Mouse (Mus musculus): ENCODE data around the gene Zfp628. TPM values are rescaled to one million over a fixed set of nuclear protein-coding genes. Genes with fewer than 3 reads are reported as not detected.

Gene Zfp628
- polyA plus RNA-seq, 1 experiment = 9.7 TPM

DNA sequence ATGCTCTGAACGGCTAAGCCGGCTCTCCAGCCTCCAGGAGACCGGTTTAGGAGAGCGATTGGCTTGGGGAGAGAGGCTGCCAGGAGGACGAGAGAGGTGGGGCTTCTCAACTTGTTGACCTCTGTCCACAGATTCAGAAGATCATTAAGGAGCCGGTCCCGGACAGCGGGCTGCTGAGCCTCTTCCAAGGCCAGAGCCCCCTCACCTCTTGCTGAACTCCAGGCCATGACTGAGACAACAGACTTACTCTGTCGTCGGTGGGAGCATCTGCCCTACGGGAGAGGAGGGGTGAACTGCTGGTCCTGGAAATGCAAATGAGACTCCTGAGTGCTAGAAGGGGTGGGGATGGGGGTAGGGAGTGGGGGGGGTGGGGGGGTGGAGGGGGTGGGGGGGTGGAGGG lies 19.8 kb upstream of the Zfp628 start:
- TF ChIP-seq POLR2A (IDR thresholded peaks at IDR 0.05; ENCODE audit: extremely low read depth, insufficient read depth, low read length) (no peak), CTCF (IDR thresholded peaks at IDR 0.05; ENCODE audit: extremely low read depth, insufficient read depth, low read length) (no peak)
- Histone ChIP-seq H3K4me1 (ENCODE audit: control insufficient read depth, insufficient read depth, low read length) (no peaks in the 10 kb centered on the region), H3K27ac (ENCODE audit: insufficient read depth, low read length) (no peak overlapping the region), H3K4me3 (ENCODE audit: insufficient read depth, low read length) (no peak overlapping the region)

DNA sequence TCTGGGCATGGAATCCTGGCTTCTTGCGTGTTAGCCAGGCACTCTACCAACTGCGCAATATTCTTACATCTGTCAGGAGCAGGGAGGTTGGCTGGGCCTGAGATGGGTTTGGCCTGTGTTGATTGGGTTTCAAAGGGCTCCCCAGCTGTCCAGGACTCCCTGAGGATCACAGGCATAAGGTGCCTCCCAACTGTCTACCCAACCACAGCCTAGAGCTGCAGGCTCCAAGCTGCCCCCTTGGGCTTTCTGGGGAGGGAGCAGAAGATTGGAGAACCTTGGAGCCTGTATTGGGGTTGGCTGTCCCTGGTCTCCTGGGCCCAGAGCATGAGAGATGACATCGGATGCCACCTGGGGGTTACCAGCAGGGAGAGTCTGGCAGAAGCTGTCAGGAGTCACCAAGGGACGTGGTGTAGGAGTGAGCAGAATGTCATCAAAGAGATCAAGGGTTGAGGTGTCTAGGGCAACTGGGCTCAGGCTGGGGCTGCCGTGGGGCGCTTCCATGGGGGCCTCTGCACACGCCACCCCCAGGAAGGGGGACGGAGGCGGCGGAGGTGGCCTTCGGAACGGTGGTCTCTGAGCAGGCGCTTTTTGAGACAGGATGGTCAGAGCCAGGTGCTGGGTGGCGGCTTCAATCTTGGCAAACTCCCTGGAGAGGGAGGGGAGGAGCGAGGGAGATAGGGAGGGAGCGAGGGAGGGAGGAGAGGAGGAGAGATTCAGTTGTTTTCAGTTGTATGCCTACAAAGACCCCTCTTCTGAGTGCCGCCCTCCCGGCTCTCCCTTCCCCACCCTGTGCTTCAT lies 16.0 kb upstream of the Zfp628 start:
- peaks cover 2% of the 10 kb centered on the region for H3K4me1 ChIP-seq (ENCODE audit: control insufficient read depth, insufficient read depth, low read length)
- TF ChIP-seq POLR2A (IDR thresholded peaks at IDR 0.05; ENCODE audit: extremely low read depth, insufficient read depth, low read length) = no peak
- TF ChIP-seq CTCF (IDR thresholded peaks at IDR 0.05; ENCODE audit: extremely low read depth, insufficient read depth, low read length) = no peak
- no peak overlapping the region for H3K27ac ChIP-seq (ENCODE audit: insufficient read depth, low read length)
- H3K4me3 ChIP-seq (ENCODE audit: insufficient read depth, low read length) = peak overlapping the region; percentile 10; the same call in 1 of the 2 replicates

DNA sequence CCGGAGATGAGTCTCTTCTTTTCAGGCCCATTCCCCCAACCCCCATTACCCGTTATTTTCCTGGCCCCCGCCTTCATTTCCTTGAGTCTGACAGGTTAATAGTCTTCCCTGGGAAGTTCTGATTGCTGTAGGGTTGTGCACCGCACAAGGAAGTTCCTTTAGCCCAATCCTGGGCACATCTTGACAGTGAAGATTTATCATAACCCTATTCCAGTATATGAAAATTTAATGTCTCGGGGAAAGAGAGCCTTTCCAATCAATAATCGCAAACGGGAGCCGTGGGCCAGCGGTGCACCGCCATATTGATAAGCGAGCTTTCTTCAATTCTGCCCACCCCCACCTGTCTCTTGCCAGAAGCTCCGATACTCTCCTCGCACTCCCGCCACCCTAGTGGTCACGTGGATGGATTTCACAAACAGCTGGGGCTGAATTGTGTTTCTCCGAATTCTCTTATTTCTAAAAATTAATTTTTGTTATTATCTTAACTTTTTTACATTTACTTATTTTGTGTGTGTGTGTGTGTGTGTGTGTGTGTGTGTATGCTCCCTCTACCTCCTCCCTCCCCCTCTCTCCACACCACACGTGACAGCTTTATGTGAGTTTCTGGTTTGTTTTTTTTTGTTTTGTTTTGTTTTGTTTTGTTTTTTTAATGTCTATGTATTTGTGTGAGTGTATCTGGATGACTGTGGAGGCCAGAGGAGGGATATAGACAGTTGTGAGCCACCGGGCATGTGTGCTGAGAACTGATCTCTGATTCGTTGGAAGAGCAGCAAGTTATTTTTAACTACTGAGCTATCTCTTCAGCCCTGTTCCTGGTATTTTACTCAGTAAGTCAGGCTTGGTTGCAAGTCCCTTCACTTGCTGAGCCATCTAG lies 15.1 kb upstream of the Zfp628 start:
- H3K27ac ChIP-seq (ENCODE audit: insufficient read depth, low read length) = no peak overlapping the region
- no peak for TF ChIP-seq CTCF (IDR thresholded peaks at IDR 0.05; ENCODE audit: extremely low read depth, insufficient read depth, low read length)
- TF ChIP-seq POLR2A (IDR thresholded peaks at IDR 0.05; ENCODE audit: extremely low read depth, insufficient read depth, low read length) = no peak
- peak overlapping the region; percentile 10 for H3K4me3 ChIP-seq (ENCODE audit: insufficient read depth, low read length)
- peaks cover 2% of the 10 kb centered on the region for H3K4me1 ChIP-seq (ENCODE audit: control insufficient read depth, insufficient read depth, low read length)

DNA sequence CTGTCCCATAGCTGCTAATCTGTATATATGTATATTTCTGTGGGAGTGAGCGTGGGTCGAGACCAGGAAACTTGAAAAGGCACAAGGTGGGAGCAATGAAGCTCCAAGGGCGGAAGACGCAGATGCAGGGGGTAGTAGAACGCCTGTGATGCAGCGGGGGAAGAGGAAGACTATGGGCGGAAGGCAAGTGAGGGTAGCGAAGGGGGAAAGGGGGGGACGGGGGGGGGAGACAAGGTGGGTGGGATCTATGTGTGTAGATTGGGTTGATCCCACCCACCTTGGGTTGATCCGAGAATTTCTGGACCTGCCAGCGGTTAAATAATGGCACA lies 14.5 kb upstream of the Zfp628 start:
- Histone ChIP-seq H3K4me3 (ENCODE audit: insufficient read depth, low read length) (peak overlapping the region; percentile 10), H3K27ac (ENCODE audit: insufficient read depth, low read length) (no peak overlapping the region), H3K4me1 (ENCODE audit: control insufficient read depth, insufficient read depth, low read length) (peaks cover 2% of the 10 kb centered on the region)
- no peak for TF ChIP-seq CTCF (IDR thresholded peaks at IDR 0.05; ENCODE audit: extremely low read depth, insufficient read depth, low read length)
- no peak for TF ChIP-seq POLR2A (IDR thresholded peaks at IDR 0.05; ENCODE audit: extremely low read depth, insufficient read depth, low read length)

DNA sequence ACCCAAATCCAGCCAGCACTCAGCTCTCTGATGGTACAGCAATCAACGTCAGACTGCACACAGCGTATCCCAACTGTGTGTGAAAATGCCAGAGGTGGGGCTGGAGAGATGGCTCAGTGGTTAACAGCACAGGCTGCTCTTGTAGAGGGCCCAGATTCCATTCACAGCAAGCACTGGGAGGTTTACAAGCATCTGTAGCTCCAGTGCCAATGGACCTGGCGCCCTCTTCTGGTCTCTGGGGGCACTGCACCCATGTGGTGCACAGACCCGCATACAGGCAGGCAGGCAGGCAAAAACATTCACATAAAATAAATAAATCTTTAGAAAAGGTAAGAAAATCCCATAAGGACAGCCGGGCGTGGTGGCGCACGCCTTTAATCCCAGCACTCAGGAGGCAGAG lies 13.8 kb upstream of the Zfp628 start:
- H3K4me1 ChIP-seq (ENCODE audit: control insufficient read depth, insufficient read depth, low read length) = peaks cover 2% of the 10 kb centered on the region
- no peak for TF ChIP-seq POLR2A (IDR thresholded peaks at IDR 0.05; ENCODE audit: extremely low read depth, insufficient read depth, low read length)
- TF ChIP-seq CTCF (IDR thresholded peaks at IDR 0.05; ENCODE audit: extremely low read depth, insufficient read depth, low read length) = 0 out of 2 replicates have a peak, but pooled peaks have one; percentile 22
- H3K4me3 ChIP-seq (ENCODE audit: insufficient read depth, low read length) = no peak overlapping the region
- no peak overlapping the region for H3K27ac ChIP-seq (ENCODE audit: insufficient read depth, low read length)

DNA sequence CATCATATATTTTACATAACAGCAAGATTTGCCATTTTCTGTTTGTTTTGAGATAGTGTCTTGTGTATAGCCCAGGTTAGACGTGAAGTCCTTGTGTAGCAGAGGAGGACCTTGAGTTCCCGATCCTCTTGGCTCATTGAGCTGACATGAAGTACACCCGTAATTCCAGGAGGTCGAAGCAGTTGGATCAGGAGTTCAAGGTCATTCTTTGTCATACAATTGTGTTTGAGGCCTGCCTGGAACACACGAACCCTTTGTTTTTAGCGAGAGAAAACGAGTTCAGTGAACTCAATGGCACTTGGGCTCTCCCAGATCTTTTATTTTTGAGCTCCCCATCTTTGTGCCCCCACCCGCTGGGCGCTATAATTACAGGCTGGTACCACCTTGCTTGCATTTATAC lies 12.6 kb upstream of the Zfp628 start:
- Histone ChIP-seq H3K27ac (ENCODE audit: insufficient read depth, low read length) (no peak overlapping the region), H3K4me1 (ENCODE audit: control insufficient read depth, insufficient read depth, low read length) (peaks cover 2% of the 10 kb centered on the region), H3K4me3 (ENCODE audit: insufficient read depth, low read length) (no peak overlapping the region)
- no peak for TF ChIP-seq CTCF (IDR thresholded peaks at IDR 0.05; ENCODE audit: extremely low read depth, insufficient read depth, low read length)
- no peak for TF ChIP-seq POLR2A (IDR thresholded peaks at IDR 0.05; ENCODE audit: extremely low read depth, insufficient read depth, low read length)

DNA sequence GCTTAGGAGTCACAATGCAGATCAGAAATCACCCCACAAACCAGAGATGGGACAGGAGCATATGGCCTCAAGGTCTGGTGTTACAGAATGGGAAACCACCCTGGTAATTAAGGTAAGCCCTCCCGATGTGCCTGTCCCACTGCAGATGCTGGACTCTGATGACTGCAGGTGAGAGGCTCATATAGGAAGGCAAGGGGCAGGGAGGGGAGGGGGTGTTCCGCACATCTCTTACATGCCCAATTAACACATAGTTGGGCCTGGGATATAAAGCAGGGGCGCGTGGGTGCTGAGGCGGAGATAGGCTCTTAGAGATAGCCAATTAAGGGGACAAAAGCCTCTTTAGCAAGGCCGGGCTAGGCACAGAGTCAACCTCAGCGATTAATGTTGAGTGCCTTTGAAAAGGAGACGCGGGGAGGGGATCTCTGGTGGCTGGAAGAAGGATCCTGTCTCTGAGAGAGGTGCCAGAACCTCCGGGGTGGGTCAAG lies 8.5 kb upstream of the Zfp628 start, which contains the start of gene Gm36210:
TSS of gene Gm36210 (minus strand) at position 51 of the 485 bp plus-strand sequence.
- H3K27ac ChIP-seq (ENCODE audit: insufficient read depth, low read length) = no peak within 1 kb of the TSS
- H3K4me3 ChIP-seq (ENCODE audit: insufficient read depth, low read length) = no peak within 1 kb of the TSS
- no peaks in the 10 kb centered on the region for H3K4me1 ChIP-seq (ENCODE audit: control insufficient read depth, insufficient read depth, low read length)
- TF ChIP-seq CTCF (IDR thresholded peaks at IDR 0.05; ENCODE audit: extremely low read depth, insufficient read depth, low read length) = no peak
- no peak for TF ChIP-seq POLR2A (IDR thresholded peaks at IDR 0.05; ENCODE audit: extremely low read depth, insufficient read depth, low read length)

DNA sequence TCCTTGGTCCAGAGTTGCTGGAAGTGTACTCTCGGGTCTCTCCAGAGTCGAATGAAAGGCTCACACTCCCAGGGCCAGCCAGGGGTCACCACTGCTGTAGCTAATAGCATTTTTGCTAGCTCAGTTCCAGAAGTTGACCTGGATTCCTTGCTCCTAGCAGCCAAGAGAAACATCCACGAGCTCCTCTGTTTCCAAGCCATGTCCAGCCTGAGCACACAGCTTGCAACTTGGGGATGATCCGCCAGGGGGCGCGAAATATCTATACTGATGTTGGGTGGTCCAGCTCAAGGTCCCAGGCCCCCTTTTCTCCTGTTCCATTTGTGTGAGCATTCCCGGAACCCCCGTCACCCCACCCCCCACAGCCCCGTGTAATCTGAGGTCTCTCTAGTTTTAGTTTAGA lies 3.5 kb upstream of the Zfp628 start:
- no peak overlapping the region for H3K4me3 ChIP-seq (ENCODE audit: insufficient read depth, low read length)
- H3K4me1 ChIP-seq (ENCODE audit: control insufficient read depth, insufficient read depth, low read length) = peaks cover 6% of the 10 kb centered on the region; the same call in 1 of the 2 replicates
- TF ChIP-seq POLR2A (IDR thresholded peaks at IDR 0.05; ENCODE audit: extremely low read depth, insufficient read depth, low read length) (no peak), CTCF (IDR thresholded peaks at IDR 0.05; ENCODE audit: extremely low read depth, insufficient read depth, low read length) (peak; percentile 46)
- H3K27ac ChIP-seq (ENCODE audit: insufficient read depth, low read length) = no peak overlapping the region

DNA sequence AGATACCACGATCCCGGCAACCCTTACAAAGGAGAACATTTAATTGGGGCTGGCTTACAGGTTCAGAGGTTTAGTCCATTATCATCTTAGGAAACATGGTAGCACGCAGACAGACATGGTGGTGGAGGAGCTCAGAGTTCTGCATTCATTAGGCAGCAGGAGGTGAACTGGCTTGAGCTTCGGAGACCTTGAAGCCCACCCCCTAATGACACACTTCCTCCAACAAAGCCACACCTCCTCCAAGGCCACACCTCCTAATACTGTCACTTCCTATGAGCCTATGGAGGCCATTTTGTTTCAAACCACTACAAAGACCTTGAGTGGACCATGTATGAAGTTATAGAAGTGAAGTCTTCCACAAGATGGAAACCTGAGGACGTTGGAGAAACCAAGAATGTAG lies 2.8 kb upstream of the Zfp628 start:
- Histone ChIP-seq H3K27ac (ENCODE audit: insufficient read depth, low read length) (no peak overlapping the region), H3K4me3 (ENCODE audit: insufficient read depth, low read length) (no peak overlapping the region), H3K4me1 (ENCODE audit: control insufficient read depth, insufficient read depth, low read length) (peaks cover 8% of the 10 kb centered on the region; the same call in 1 of the 2 replicates)
- TF ChIP-seq POLR2A (IDR thresholded peaks at IDR 0.05; ENCODE audit: extremely low read depth, insufficient read depth, low read length) = no peak
- no peak for TF ChIP-seq CTCF (IDR thresholded peaks at IDR 0.05; ENCODE audit: extremely low read depth, insufficient read depth, low read length)

Measured in cortical plate, adult 2 months (tissue).